ENCODE assay signal across 13 mouse cellular contexts in genomic region chrX:102036866-102037361, GRCm38 (mm10). TPM values are rescaled to one million over a fixed set of nuclear protein-coding genes. Genes with fewer than 3 reads are reported as not detected.
DNase-seq lines count a peak whose midpoint lies in the region; ATAC-seq and TF ChIP-seq lines count a peak whose summit lies in the region.
"Had no signal": no experiment of that assay in that cellular context is flagged by ENCODE, and none has a peak within 500 bp of the region (broad histone marks: within the 10 kb centered on the region; RNA-seq: fewer than 3 reads in every experiment).

No protein-coding gene starts in this region.

- no peak for TF ChIP-seq POLR2A in CH12.LX (IDR thresholded peaks at IDR 0.05; ENCODE audit: low read depth, low read length)

- H3K4me2 ChIP-seq in CH12.LX (ENCODE audit: insufficient read depth, low read depth, poor library complexity, severe bottlenecking) = no peak overlapping the region
- H3K4me2 ChIP-seq: forebrain, embryonic 12.5 days; limb, embryonic 13.5 days had no signal

- dilution Hi-C loops in CH12.LX (cut with MboI; ENCODE audit: extremely low pct_ligation_motif_present, extremely low pct_unique_long_range_greater_than_20kb, low sequenced_read_pairs) = no loop called here

- no peak overlapping the region for H3K4me3 ChIP-seq in heart, embryonic 10.5 days
- H3K4me3 ChIP-seq in CH12.LX (replicated peaks in 1 of 3; ENCODE audit: low read depth in 2 of 3, low read length in 2 of 3, poor library complexity in 1 of 3) = no peak overlapping the region
- no peak overlapping the region for H3K4me3 ChIP-seq in layer of hippocampus, adult 2 months
- H3K4me3 ChIP-seq: embryonic facial prominence, embryonic 10.5 days; forebrain, embryonic 12.5 days; limb, embryonic 13.5 days; myocyte had no signal

- H3K79me2 ChIP-seq in CH12.LX (replicated peaks; ENCODE audit: control insufficient read depth, extremely low read depth, insufficient read depth, poor library complexity, severe bottlenecking) = no peaks in the 10 kb centered on the region

- TF ChIP-seq EP300 in CH12.LX (IDR thresholded peaks at IDR 0.05; ENCODE audit: low read length) = no peak

- in situ Hi-C loops in CH12.LX (cut with MboI; ENCODE audit: low pct_ligation_motif_present, low pct_unique_long_range_greater_than_20kb, low sequenced_read_pairs) = no loop called here

- H3K27ac ChIP-seq in heart, embryonic 10.5 days = no peak overlapping the region
- H3K27ac ChIP-seq in CH12.LX (ENCODE audit: insufficient read depth, low read depth) = no peak overlapping the region
- no peak overlapping the region for H3K27ac ChIP-seq in layer of hippocampus, adult 2 months
- H3K27ac ChIP-seq: embryonic facial prominence, embryonic 10.5 days; forebrain, embryonic 12.5 days; limb, embryonic 13.5 days had no signal

- peaks cover 7% of the 10 kb centered on the region; the same call in 1 of the 2 replicates for H3K36me3 ChIP-seq in heart, embryonic 10.5 days
- no peaks in the 10 kb centered on the region for H3K36me3 ChIP-seq in CH12.LX (replicated peaks in 1 of 2; ENCODE audit: control insufficient read depth in 1 of 2, insufficient read depth in 1 of 2, low read length in 1 of 2)
- H3K36me3 ChIP-seq: embryonic facial prominence, embryonic 10.5 days; forebrain, embryonic 12.5 days; limb, embryonic 13.5 days had no signal

- peaks cover 6% of the 10 kb centered on the region; the same call in 1 of the 2 replicates for H3K4me1 ChIP-seq in heart, embryonic 10.5 days
- H3K4me1 ChIP-seq in CH12.LX (ENCODE audit: control insufficient read depth in 1 of 2, insufficient read depth in 2 of 2) = peaks cover 14 to 55% of the 10 kb centered on the region in 2 experiments; a peak in 3 of 4 replicates

- WGBS in heart, embryonic 10.5 days = 89% methylated on average over 3 of the region's 3 CpGs

- H3K27me3 ChIP-seq in heart, embryonic 10.5 days (ENCODE audit: insufficient read depth, poor library complexity, severe bottlenecking) = peaks cover 14% of the 10 kb centered on the region; the same call in 1 of the 2 replicates
- H3K27me3 ChIP-seq in CH12.LX (replicated peaks) = no peaks in the 10 kb centered on the region

- no peak for TF ChIP-seq CTCF in CH12.LX (conservative IDR thresholded peaks at IDR 0.05 in 1 of 2, IDR thresholded peaks at IDR 0.05 in 1 of 2; ENCODE audit: low read depth in 2 of 2, low read length in 2 of 2)
- no peak for TF ChIP-seq CTCF in layer of hippocampus, adult 2 months (conservative IDR thresholded peaks at IDR 0.05)

- DNase-seq in heart, adult 8-10 months (ENCODE audit: low spot score) = peak; percentile 20
- DNase-seq in heart, embryonic 10.5 days (ENCODE audit: low spot score) = no peak
- DNase-seq in CH12.LX (ENCODE audit: extremely low read depth) = peak; percentile 25
- no peak for DNase-seq in layer of hippocampus, adult 2 months (ENCODE audit: low spot score in 2 of 2)
- DNase-seq in embryo, embryonic 9.5 days (ENCODE audit: extremely low spot score) = no peak
- DNase-seq in embryo, embryonic 10 days (ENCODE audit: low spot score) = no peak

- no peak overlapping the region for H3K9ac ChIP-seq in CH12.LX (ENCODE audit: insufficient read depth, low read depth)
- H3K9ac ChIP-seq: forebrain, embryonic 12.5 days; limb, embryonic 13.5 days had no signal

- H3K9me3 ChIP-seq in heart, embryonic 10.5 days = no peaks in the 10 kb centered on the region
- no peaks in the 10 kb centered on the region for H3K9me3 ChIP-seq in CH12.LX (replicated peaks; ENCODE audit: low read length)
- H3K9me3 ChIP-seq: embryonic facial prominence, embryonic 10.5 days; forebrain, embryonic 12.5 days; limb, embryonic 13.5 days had no signal

- no peak for TF ChIP-seq RAD21 in CH12.LX (IDR thresholded peaks at IDR 0.05; ENCODE audit: low read depth, low read length)

- peak; percentile 87 for ATAC-seq in granulocyte monocyte progenitor cell, adult 5-6 weeks (replicated peaks; ENCODE audit: poor library complexity, severe bottlenecking)
- peak; percentile 88 for ATAC-seq in megakaryocyte, adult 5-6 weeks (ENCODE audit: poor library complexity, severe bottlenecking)
- ATAC-seq: inflammation-experienced regulatory T-cells, adult 6 months had no signal

TF ChIP-seq in CH12.LX, 34 proteins besides CTCF, POLR2A, EP300 and RAD21:
- TF ChIP-seq MAX (IDR thresholded peaks at IDR 0.05; ENCODE audit: low read length) (no peak), PAX5 (IDR thresholded peaks at IDR 0.05; ENCODE audit: low read length) (no peak), ZMIZ1 (IDR thresholded peaks at IDR 0.05; ENCODE audit: low read depth, low read length) (no peak)

RNA-seq across cellular contexts. Expression of gene Rtl5, which starts 34.2 kb away (rescaled TPM):
- 1 to 10 TPM; 1.1 to 1.9 (median 1.3) TPM for total RNA-seq in heart, adult 8-10 months (2022)
- 0.92 and 1.1 TPM in 2 replicates for polyA plus RNA-seq in heart, embryonic 10.5 days (2016; fragmentation: Nextera tagmentation; extraction: Ambion mirVana)
- 0.13 and 0.51 TPM in 2 replicates for total RNA-seq in CH12.LX (2012; rRNA removed)
- 0.42 and 0.55 TPM in 2 replicates for total RNA-seq in CH12.LX (2014; rRNA removed)
- 0.79 and 1.0 TPM in 2 replicates for polyA plus RNA-seq in CH12.LX (2012; ENCODE audit: insufficient read length, low read depth)
- 2.1 and 4.4 TPM in 2 replicates for total RNA-seq in granulocyte monocyte progenitor cell, adult 5-6 weeks (2014; fragmentation: Nextera tagmentation)
- 0.52 and 1.6 TPM in 2 replicates for total RNA-seq in granulocyte monocyte progenitor cell, adult 5-6 weeks (2017)
- 3.3 and 4.2 TPM in 2 replicates for total RNA-seq in megakaryocyte, adult 5-6 weeks (2015)
- total RNA-seq in megakaryocyte, adult 5-6 weeks (2017) = 4.0 and 4.2 TPM in 2 replicates
- 1 to 10 TPM; 8.8 to 9.0 TPM for total RNA-seq in layer of hippocampus, adult 2 months (2021)

Comparison
In these comparisons a context has a peak if more than half of its experiments do, and no peak if none do; other contexts are left out.
1. DNase-seq: peak in heart, adult 8-10 months (single experiment) and CH12.LX (single experiment); none in heart, embryonic 10.5 days (single experiment), layer of hippocampus, adult 2 months (0 of 2), embryo, embryonic 9.5 days (single experiment) and embryo, embryonic 10 days (single experiment).